8 mouse cellular contexts compared by ENCODE assay signal in the genomic region with DNA sequence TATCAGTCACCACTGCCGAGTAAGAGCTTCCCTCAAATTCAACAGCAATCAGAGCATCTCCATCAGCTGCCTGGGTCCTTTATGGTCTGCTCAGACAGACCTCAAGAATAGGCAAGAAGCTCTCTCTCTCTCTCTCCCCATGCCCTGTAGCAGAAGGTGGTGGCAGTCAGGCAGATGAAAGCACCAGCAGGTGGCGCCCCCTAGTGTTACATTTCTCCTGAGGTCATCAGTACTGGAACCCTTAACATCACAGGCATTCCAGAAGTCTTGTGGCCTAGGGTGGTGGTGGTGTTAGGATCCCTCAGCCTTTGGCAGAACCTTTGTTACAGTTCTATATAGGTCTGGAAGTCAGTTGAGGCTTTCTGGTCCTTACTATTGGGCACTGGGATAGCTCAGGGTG. TPM values are rescaled to one million over a fixed set of nuclear protein-coding genes. Genes with fewer than 3 reads are reported as not detected.
A peak's percentile ranks its signal among the peaks of the same experiment; 100 is the strongest.
DNase-seq lines count a peak whose midpoint lies in the region; TF ChIP-seq lines count a peak whose summit lies in the region.

No protein-coding gene starts in this region.

- peak; percentile 44; the same call in 1 of the 2 replicates for TF ChIP-seq CTCF in brain, embryonic 14.5 days (IDR thresholded peaks at IDR 0.05; ENCODE audit: borderline replicate concordance, extremely low read depth, insufficient read depth, insufficient read length)

- DNase-seq in gastrocnemius, postnatal 10 days, result peak; percentile 52
- DNase-seq in gastrocnemius, postnatal 14 days, result no peak
- peak; percentile 55 for DNase-seq in right cerebral cortex, adult 18-20 months
- DNase-seq in right cerebral cortex, postnatal 25 days, result no peak
- DNase-seq in brain, embryonic 14.5 days (ENCODE audit: low read depth), result no peak
- peak; percentile 34 to 41 for DNase-seq in left cerebral cortex, postnatal 14 days (ENCODE audit: low spot score in 2 of 2)
- peak; percentile 63 for DNase-seq in retina, postnatal 1 day
- no peak for DNase-seq in urinary bladder, adult 2 months (ENCODE audit: low spot score)

- intact Hi-C loops in gastrocnemius, postnatal 14 days (cut with DNase I; ENCODE audit: low total_unique reads), result loop anchor here (10.0 kb wide), 1 partner anchor 274 kb away; a partner anchor contains a TSS
- intact Hi-C loops in left cerebral cortex, postnatal 14 days (cut with DNase I), result no loop called here

- no peak for TF ChIP-seq POLR2A in brain, embryonic 14.5 days (IDR thresholded peaks at IDR 0.05; ENCODE audit: borderline replicate concordance, extremely low read depth, insufficient read depth, insufficient read length, poor library complexity, severe bottlenecking)

RNA-seq across cellular contexts. Expression of a gene that starts 4.8 kb away (rescaled TPM):
- 1 to 10 TPM; 9.1 TPM for total RNA-seq in gastrocnemius, postnatal 10 days (2021)
- 1 to 10 TPM; 7.2 to 8.5 TPM for total RNA-seq in gastrocnemius, postnatal 14 days (2021)
- 9.6 and 11.0 TPM in 2 replicates for polyA plus RNA-seq in brain, embryonic 14.5 days (2012; rRNA removed)
- total RNA-seq in left cerebral cortex, postnatal 14 days (2021), result 1 to 10 TPM; 4.8 to 5.2 TPM
- polyA plus RNA-seq in urinary bladder, adult 2 months (2012; rRNA removed), result 7.3 and 8.1 TPM in 2 replicates

RNA-seq across cellular contexts. Expression of a gene that starts 43.6 kb away (rescaled TPM):
- total RNA-seq in gastrocnemius, postnatal 10 days (2021), result 1 to 10 TPM; 5.3 to 5.7 TPM
- total RNA-seq in gastrocnemius, postnatal 14 days (2021), result 1 to 10 TPM; 2.7 to 3.3 TPM
- 142 and 219 TPM in 2 replicates for polyA plus RNA-seq in brain, embryonic 14.5 days (2012; rRNA removed)
- 10 to 100 TPM; 86.4 to 86.6 TPM for total RNA-seq in left cerebral cortex, postnatal 14 days (2021)
- polyA plus RNA-seq in urinary bladder, adult 2 months (2012; rRNA removed), result 32.2 and 38.0 TPM in 2 replicates

Comparison
In these comparisons a context has a peak if more than half of its experiments do, and no peak if none do; other contexts are left out.
1. DNase-seq: peak in gastrocnemius, postnatal 10 days (single experiment), right cerebral cortex, adult 18-20 months (single experiment), left cerebral cortex, postnatal 14 days (2 of 2) and retina, postnatal 1 day (single experiment); none in gastrocnemius, postnatal 14 days (single experiment), right cerebral cortex, postnatal 25 days (single experiment), brain, embryonic 14.5 days (single experiment) and urinary bladder, adult 2 months (single experiment).
2. RNA of a gene that starts 43.6 kb away (total RNA-seq): 86.4 to 86.6 TPM in left cerebral cortex, postnatal 14 days; 5.3 to 5.7 TPM in gastrocnemius, postnatal 10 days and 2.7 to 3.3 TPM in gastrocnemius, postnatal 14 days; every median in the first group is over 10 times any median in the second.